Mouse (Mus musculus) liver, embryonic 16.5 days (tissue): Measurements from ENCODE around the gene Wee2. TPM values are rescaled to one million over a fixed set of nuclear protein-coding genes. Genes with fewer than 3 reads are reported as not detected.

Source experiments
- ATAC-seq: fragments of 200-750 bp; cut with Nextera tagmentation; 2 replicates; pipeline ENCODE4 v1.8.0; 2017; ENCODE audit warnings: low read depth, mild to moderate bottlenecking, moderate number of reproducible peaks, moderate library complexity
- H3K27ac ChIP-seq: fragments of 300-500 bp; sonication (generic); 2 replicates; pipeline ENCODE4 v1.5.1; 2014; ENCODE audit warnings: mild to moderate bottlenecking, low read length
- H3K27me3 ChIP-seq: fragments of 300-500 bp; sonication (generic); 2 replicates; pipeline ENCODE4 v1.6.1; 2014; ENCODE audit warnings: low read depth, low read length, mixed read lengths; ENCODE audit not compliant: control insufficient read depth, insufficient read depth
- H3K36me3 ChIP-seq: fragments of 300-500 bp; sonication (generic); 2 replicates; pipeline ENCODE4 v1.6.1; 2014; ENCODE audit warnings: mild to moderate bottlenecking; ENCODE audit not compliant: control insufficient read depth, insufficient read depth
- H3K4me1 ChIP-seq: fragments of 300-500 bp; sonication (generic); 2 replicates; pipeline ENCODE4 v1.6.1; 2014; ENCODE audit warnings: low read depth, low read length, mixed read lengths; ENCODE audit not compliant: control insufficient read depth
- H3K4me2 ChIP-seq: fragments of 300-500 bp; sonication (generic); 2 replicates; pipeline ENCODE4 v1.6.1; 2014; ENCODE audit warnings: low read depth, low read length, mixed read lengths
- H3K4me3 ChIP-seq: fragments of 300-500 bp; sonication (generic); 2 replicates; pipeline ENCODE4 v1.5.1; 2014; ENCODE audit warnings: low read depth, mild to moderate bottlenecking, low read length
- H3K9ac ChIP-seq: fragments of 300-500 bp; sonication (generic); 2 replicates; pipeline ENCODE4 v1.6.1; 2014; ENCODE audit warnings: low read depth, low read length
- H3K9me3 ChIP-seq: fragments of 300-500 bp; sonication (generic); replicated peaks from 2 replicates; pipeline ENCODE4 v1.6.1; 2016; ENCODE audit warnings: low read length; ENCODE audit not compliant: control insufficient read depth
- WGBS: fragments of 180-500 bp; shearing (Covaris S2); extraction: QIAGEN DNeasy Blood & Tissue Kit; methylation state at CpG from one replicate; pipeline ENCODE4 v1.1.7; 2014; ENCODE audit not compliant: insufficient replicate concordance; 5-methylcytosine and 5-hydroxymethylcytosine counted together
- polyA plus RNA-seq: library from polyadenylated mRNA; unstranded; fragments of >200 nt; fragmentation: Nextera tagmentation; extraction: Ambion mirVana; gene quantifications from 2 replicates; pipeline ENCODE4 v1.2.1, GENCODE M21; 2015

Gene Wee2
- polyA plus RNA-seq, 1 experiment from 2014 or later = not detected

- Histone ChIP-seq H3K9ac (no peak overlapping the region), H3K27ac (no peak overlapping the region), H3K4me1 (no peaks in the 10 kb centered on the region), H3K4me3 (no peak overlapping the region), H3K27me3 (peaks cover 6% of the 10 kb centered on the region), H3K36me3 (no peaks in the 10 kb centered on the region), H3K9me3 (no peaks in the 10 kb centered on the region), H3K4me2 (no peak overlapping the region)
- WGBS = 39% methylated on average over 3 of the region's 3 CpGs
- ATAC-seq = no peak
Observed at GRCm38 (mm10) chr6:40441755-40442154, 2.9 kb downstream of the Wee2 start.

- 24% methylated on average over 10 of the region's 10 CpGs for WGBS
- Histone ChIP-seq H3K4me3 (no peak overlapping the region), H3K36me3 (no peaks in the 10 kb centered on the region), H3K9me3 (no peaks in the 10 kb centered on the region), H3K4me2 (no peak overlapping the region), H3K9ac (no peak overlapping the region), H3K4me1 (no peaks in the 10 kb centered on the region), H3K27ac (no peak overlapping the region), H3K27me3 (peaks cover 3% of the 10 kb centered on the region)
- no peak for ATAC-seq
Observed at GRCm38 (mm10) chr6:40443281-40443928, 4.5 kb downstream of the Wee2 start.

GRCm38 (mm10) chr6:40448626-40449025 is 9.7 kb downstream of the Wee2 start:
- ATAC-seq = no peak
- H3K9ac ChIP-seq = no peak overlapping the region
- H3K4me2 ChIP-seq = no peak overlapping the region
- H3K36me3 ChIP-seq = no peaks in the 10 kb centered on the region
- no peaks in the 10 kb centered on the region for H3K4me1 ChIP-seq
- H3K9me3 ChIP-seq = no peaks in the 10 kb centered on the region
- no peak overlapping the region for H3K27ac ChIP-seq
- H3K4me3 ChIP-seq = no peak overlapping the region
- H3K27me3 ChIP-seq = no peaks in the 10 kb centered on the region

GRCm38 (mm10) chr6:40454436-40455041 is 15.7 kb downstream of the Wee2 start:
- Histone ChIP-seq H3K4me1 (no peaks in the 10 kb centered on the region), H3K9ac (no peak overlapping the region), H3K4me3 (no peak overlapping the region), H3K4me2 (no peak overlapping the region), H3K27ac (no peak overlapping the region), H3K36me3 (no peaks in the 10 kb centered on the region), H3K9me3 (no peaks in the 10 kb centered on the region), H3K27me3 (no peaks in the 10 kb centered on the region)
- no peak for ATAC-seq
- 19% methylated on average over 7 of the region's 7 CpGs for WGBS

- WGBS = 35% methylated on average over 6 of the region's 6 CpGs
- no peaks in the 10 kb centered on the region for H3K27me3 ChIP-seq
- H3K4me2 ChIP-seq = no peak overlapping the region
- no peak overlapping the region for H3K9ac ChIP-seq
- no peak overlapping the region for H3K27ac ChIP-seq
- ATAC-seq = no peak
- no peaks in the 10 kb centered on the region for H3K36me3 ChIP-seq
- no peak overlapping the region for H3K4me3 ChIP-seq
- H3K9me3 ChIP-seq = no peaks in the 10 kb centered on the region
- no peaks in the 10 kb centered on the region for H3K4me1 ChIP-seq
Observed at GRCm38 (mm10) chr6:40465710-40466109, 26.8 kb downstream of the Wee2 start.

GRCm38 (mm10) chr6:40470916-40471719 is 32.2 kb downstream of the Wee2 start, which contains the start of gene Ssbp1:
Ssbp1 (plus strand) TSS chr6:40471352.
- WGBS = under 1% methylated on average over 54 of the region's 54 CpGs
- peak; percentile 96 for ATAC-seq
- peak within 1 kb of the TSS; percentile 88 for H3K27ac ChIP-seq

GRCm38 (mm10) chr6:40471720-40472010 is 32.8 kb downstream of the Wee2 start:
- H3K4me3 ChIP-seq = peak overlapping the region; percentile 81
- peak overlapping the region; percentile 88 for H3K27ac ChIP-seq
- H3K4me1 ChIP-seq = peaks cover 3% of the 10 kb centered on the region
- 0% methylated on average over 7 of the region's 7 CpGs for WGBS
- H3K9me3 ChIP-seq = no peaks in the 10 kb centered on the region
- peak overlapping the region; percentile 75 for H3K9ac ChIP-seq
- ATAC-seq = no peak
- peak overlapping the region; percentile 74 for H3K4me2 ChIP-seq
- H3K36me3 ChIP-seq = peaks cover 12% of the 10 kb centered on the region
- no peaks in the 10 kb centered on the region for H3K27me3 ChIP-seq

More at GRCm38 (mm10) chr6:40470916-40471719, 32.2 kb downstream of the Wee2 start, which contains the start of gene Ssbp1:
- Histone ChIP-seq H3K27me3 (no peaks in the 10 kb centered on the region), H3K9ac (peak within 1 kb of the TSS; percentile 75), H3K4me2 (peak within 1 kb of the TSS; percentile 74), H3K4me1 (peaks cover 3% of the 10 kb centered on the region), H3K36me3 (peaks cover 11% of the 10 kb centered on the region), H3K4me3 (peak within 1 kb of the TSS; percentile 81), H3K9me3 (no peaks in the 10 kb centered on the region)

GRCm38 (mm10) chr6:40476132-40476531 is 37.2 kb downstream of the Wee2 start:
- WGBS = 73% methylated on average over 4 of the region's 4 CpGs
- Histone ChIP-seq H3K27ac (no peak overlapping the region), H3K36me3 (peaks cover 24% of the 10 kb centered on the region), H3K9me3 (no peaks in the 10 kb centered on the region), H3K9ac (no peak overlapping the region), H3K27me3 (no peaks in the 10 kb centered on the region), H3K4me2 (no peak overlapping the region), H3K4me1 (peaks cover 3% of the 10 kb centered on the region), H3K4me3 (no peak overlapping the region)
- ATAC-seq = no peak

GRCm38 (mm10) chr6:40479705-40480104 is 40.8 kb downstream of the Wee2 start:
- Histone ChIP-seq H3K9ac (no peak overlapping the region), H3K36me3 (peaks cover 36% of the 10 kb centered on the region), H3K27me3 (no peaks in the 10 kb centered on the region), H3K9me3 (no peaks in the 10 kb centered on the region), H3K27ac (no peak overlapping the region), H3K4me2 (no peak overlapping the region), H3K4me3 (no peak overlapping the region), H3K4me1 (no peaks in the 10 kb centered on the region)
- WGBS = 70% methylated on average over 1 of the region's 1 CpGs
- ATAC-seq = no peak
